16 mouse cellular contexts compared by ENCODE assay signal in genomic region chr3:145719660-145720059, GRCm38 (mm10). TPM values are rescaled to one million over a fixed set of nuclear protein-coding genes. Genes with fewer than 3 reads are reported as not detected.
"Had no signal": no experiment of that assay in that cellular context is flagged by ENCODE, and none has a peak within 500 bp of the region (broad histone marks: within the 10 kb centered on the region; RNA-seq: fewer than 3 reads in every experiment).

No protein-coding gene starts in this region.

- H3K4me1 ChIP-seq: limb, embryonic 12.5 days; midbrain, embryonic 10.5 days; neural tube, embryonic 15.5 days had no signal

- H3K27me3 ChIP-seq: limb, embryonic 12.5 days; neural tube, embryonic 15.5 days had no signal

- H3K9me3 ChIP-seq: limb, embryonic 12.5 days; midbrain, embryonic 10.5 days had no signal

- DNase-seq: kidney, adult 11 months; kidney, adult 9 months; layer of hippocampus, adult 9-11 months; layer of hippocampus, postnatal 36 days; liver; lung, adult 18-20 months; midbrain, embryonic 14.5 days; right cerebral cortex, adult 18-20 months; right cerebral cortex, postnatal 25 days; thymus, postnatal 36 days had no signal

- H3K36me3 ChIP-seq: limb, embryonic 12.5 days; midbrain, embryonic 10.5 days; neural tube, embryonic 15.5 days had no signal

- H3K27ac ChIP-seq: limb, embryonic 12.5 days; liver, embryonic 14.5 days; midbrain, embryonic 10.5 days; neural tube, embryonic 15.5 days had no signal

- H3K4me2 ChIP-seq: limb, embryonic 12.5 days; neural tube, embryonic 15.5 days had no signal

- H3K9ac ChIP-seq: limb, embryonic 12.5 days; liver, embryonic 14.5 days; neural tube, embryonic 15.5 days had no signal

- H3K4me3 ChIP-seq: limb, embryonic 12.5 days; midbrain, embryonic 10.5 days; myocyte; neural tube, embryonic 15.5 days had no signal

RNA-seq across cellular contexts. Expression of gene Ddah1, which starts 38.8 kb away (rescaled TPM):
- total RNA-seq: megakaryocyte, adult 5-6 weeks had no signal
